Mouse (Mus musculus): ENCODE results near the gene Atp13a3. TPM values are rescaled to one million over a fixed set of nuclear protein-coding genes. Genes with fewer than 3 reads are reported as not detected.

Atp13a3 gene
- polyA plus RNA-seq, 1 experiment: 29.5 TPM

DNA sequence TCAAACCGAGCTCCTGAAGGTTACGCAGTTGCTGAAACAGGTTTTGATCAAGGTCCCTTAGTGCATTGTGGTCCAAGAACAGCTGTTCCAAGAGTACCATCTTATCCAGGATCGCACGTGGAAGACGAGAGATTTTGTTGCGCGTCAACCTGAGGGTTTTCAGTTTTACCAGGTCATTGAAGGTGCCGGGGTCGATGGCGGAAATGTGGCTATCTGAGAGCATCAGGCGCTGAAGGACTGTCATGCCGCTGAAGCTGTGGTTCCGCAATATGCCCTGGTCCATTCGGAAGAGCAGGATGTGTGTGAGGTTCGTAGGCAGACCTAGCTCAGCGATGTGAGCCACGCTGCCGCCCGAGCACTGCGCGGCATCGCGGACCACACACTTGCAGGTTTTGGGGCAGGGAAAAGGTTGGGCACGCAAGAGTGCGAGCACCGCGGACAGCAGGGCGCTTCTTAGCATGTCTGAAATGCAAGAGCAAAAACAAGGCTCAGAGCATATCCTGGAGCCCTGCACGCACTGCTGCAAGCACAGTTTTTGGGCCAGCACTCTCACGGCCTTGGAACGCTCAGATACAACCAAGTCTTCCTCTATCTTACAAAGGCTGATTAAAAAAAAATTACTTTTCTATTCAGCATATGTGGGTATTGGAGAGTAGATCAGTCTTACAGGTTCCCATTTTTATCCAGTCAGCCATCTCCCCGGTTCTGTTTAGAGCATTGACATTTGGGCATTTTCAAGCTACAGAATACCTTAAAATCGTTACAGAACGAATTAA lies 96.2 kb downstream of the Atp13a3 start:
- H3K4me1 ChIP-seq (ENCODE audit: control insufficient read depth, insufficient read depth, low read length): no peaks in the 10 kb centered on the region
- no peak overlapping the region for H3K27ac ChIP-seq (ENCODE audit: insufficient read depth, low read length)
- TF ChIP-seq CTCF (IDR thresholded peaks at IDR 0.05; ENCODE audit: extremely low read depth, insufficient read depth, low read length) (no peak), POLR2A (IDR thresholded peaks at IDR 0.05; ENCODE audit: extremely low read depth, insufficient read depth, low read length) (peak; percentile 11; the same call in 1 of the 2 replicates)
- H3K4me3 ChIP-seq (ENCODE audit: insufficient read depth, low read length): peak overlapping the region; percentile 29

GRCm38 (mm10) chr16:30308616-30309394 lies 97.0 kb downstream of the Atp13a3 start:
- TF ChIP-seq CTCF (IDR thresholded peaks at IDR 0.05; ENCODE audit: extremely low read depth, insufficient read depth, low read length): no peak
- TF ChIP-seq POLR2A (IDR thresholded peaks at IDR 0.05; ENCODE audit: extremely low read depth, insufficient read depth, low read length): peak; percentile 55

GRCm38 (mm10) chr16:30307961-30308615 lies 97.7 kb downstream of the Atp13a3 start:
- Histone ChIP-seq H3K27ac (ENCODE audit: insufficient read depth, low read length) (no peak overlapping the region), H3K4me3 (ENCODE audit: insufficient read depth, low read length) (peak overlapping the region; percentile 29), H3K4me1 (ENCODE audit: control insufficient read depth, insufficient read depth, low read length) (no peaks in the 10 kb centered on the region)
- TF ChIP-seq POLR2A (IDR thresholded peaks at IDR 0.05; ENCODE audit: extremely low read depth, insufficient read depth, low read length) (no peak), CTCF (IDR thresholded peaks at IDR 0.05; ENCODE audit: extremely low read depth, insufficient read depth, low read length) (no peak)

More at GRCm38 (mm10) chr16:30308616-30309394, 97.0 kb downstream of the Atp13a3 start:
- no peaks in the 10 kb centered on the region for H3K4me1 ChIP-seq (ENCODE audit: control insufficient read depth, insufficient read depth, low read length)
- H3K27ac ChIP-seq (ENCODE audit: insufficient read depth, low read length): no peak overlapping the region
- H3K4me3 ChIP-seq (ENCODE audit: insufficient read depth, low read length): peak overlapping the region; percentile 29

DNA sequence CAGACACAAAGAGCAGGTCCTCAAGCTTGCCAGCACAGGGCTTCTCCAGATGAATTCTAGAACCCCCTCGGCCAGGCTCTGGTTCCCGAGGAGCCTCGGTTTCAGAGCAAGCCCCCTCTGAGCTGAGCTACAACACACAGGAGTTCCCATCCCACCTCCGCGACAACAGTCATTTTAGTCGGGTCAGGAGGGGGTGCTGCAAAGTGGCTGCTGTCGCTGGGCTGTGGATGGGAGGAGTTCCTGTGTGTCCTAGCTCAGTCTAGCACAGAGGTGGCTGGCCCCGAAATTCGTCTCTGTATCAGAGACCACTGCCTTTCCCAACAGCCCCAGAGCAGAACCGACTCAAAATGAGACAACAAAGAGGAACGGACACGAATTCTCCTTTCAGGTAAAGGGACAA lies 98.5 kb downstream of the Atp13a3 start:
- no peaks in the 10 kb centered on the region for H3K4me1 ChIP-seq (ENCODE audit: control insufficient read depth, insufficient read depth, low read length)
- TF ChIP-seq POLR2A (IDR thresholded peaks at IDR 0.05; ENCODE audit: extremely low read depth, insufficient read depth, low read length) (no peak), CTCF (IDR thresholded peaks at IDR 0.05; ENCODE audit: extremely low read depth, insufficient read depth, low read length) (no peak)
- H3K4me3 ChIP-seq (ENCODE audit: insufficient read depth, low read length): no peak overlapping the region
- H3K27ac ChIP-seq (ENCODE audit: insufficient read depth, low read length): no peak overlapping the region

- TF ChIP-seq POLR2A (IDR thresholded peaks at IDR 0.05; ENCODE audit: extremely low read depth, insufficient read depth, low read length) (no peak), CTCF (IDR thresholded peaks at IDR 0.05; ENCODE audit: extremely low read depth, insufficient read depth, low read length) (no peak)
- Histone ChIP-seq H3K4me3 (ENCODE audit: insufficient read depth, low read length) (no peak overlapping the region), H3K4me1 (ENCODE audit: control insufficient read depth, insufficient read depth, low read length) (no peaks in the 10 kb centered on the region), H3K27ac (ENCODE audit: insufficient read depth, low read length) (no peak overlapping the region)
These were observed 99.7 kb downstream of the Atp13a3 start for GRCm38 (mm10) chr16:30306102-30306501.

- TF ChIP-seq POLR2A (IDR thresholded peaks at IDR 0.05; ENCODE audit: extremely low read depth, insufficient read depth, low read length): no peak
- TF ChIP-seq CTCF (IDR thresholded peaks at IDR 0.05; ENCODE audit: extremely low read depth, insufficient read depth, low read length): no peak
- Histone ChIP-seq H3K27ac (ENCODE audit: insufficient read depth, low read length) (no peak overlapping the region), H3K4me3 (ENCODE audit: insufficient read depth, low read length) (no peak overlapping the region), H3K4me1 (ENCODE audit: control insufficient read depth, insufficient read depth, low read length) (no peaks in the 10 kb centered on the region)
These were observed 101.5 kb downstream of the Atp13a3 start for GRCm38 (mm10) chr16:30304236-30304635.

GRCm38 (mm10) chr16:30303411-30303810 lies 102.4 kb downstream of the Atp13a3 start:
- no peak overlapping the region for H3K4me3 ChIP-seq (ENCODE audit: insufficient read depth, low read length)
- TF ChIP-seq CTCF (IDR thresholded peaks at IDR 0.05; ENCODE audit: extremely low read depth, insufficient read depth, low read length) (no peak), POLR2A (IDR thresholded peaks at IDR 0.05; ENCODE audit: extremely low read depth, insufficient read depth, low read length) (no peak)
- H3K4me1 ChIP-seq (ENCODE audit: control insufficient read depth, insufficient read depth, low read length): no peaks in the 10 kb centered on the region
- no peak overlapping the region for H3K27ac ChIP-seq (ENCODE audit: insufficient read depth, low read length)

DNA sequence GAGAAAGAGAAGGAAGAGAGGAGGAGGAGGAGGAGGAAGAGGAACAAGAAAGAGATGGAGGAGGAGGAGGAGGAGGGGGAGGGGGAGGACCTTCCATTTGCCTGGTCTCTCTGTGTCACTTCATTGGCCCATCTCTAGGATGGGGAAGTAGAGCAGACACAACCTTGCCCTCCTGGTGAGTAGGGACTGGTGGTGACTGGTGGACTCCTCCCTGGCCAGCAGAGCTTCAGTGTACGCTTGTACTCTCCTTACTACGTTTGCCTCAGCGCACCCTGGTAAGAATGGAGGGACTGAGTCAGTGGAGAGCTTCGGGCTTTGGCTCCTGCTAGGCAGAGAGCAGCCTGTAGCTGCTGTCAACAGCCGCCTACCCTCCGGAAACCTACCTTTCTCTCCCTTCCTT lies 103.1 kb downstream of the Atp13a3 start:
- no peaks in the 10 kb centered on the region for H3K4me1 ChIP-seq (ENCODE audit: control insufficient read depth, insufficient read depth, low read length)
- no peak overlapping the region for H3K4me3 ChIP-seq (ENCODE audit: insufficient read depth, low read length)
- no peak overlapping the region for H3K27ac ChIP-seq (ENCODE audit: insufficient read depth, low read length)
- TF ChIP-seq CTCF (IDR thresholded peaks at IDR 0.05; ENCODE audit: extremely low read depth, insufficient read depth, low read length): no peak

- H3K27ac ChIP-seq (ENCODE audit: insufficient read depth, low read length): no peak overlapping the region
- TF ChIP-seq POLR2A (IDR thresholded peaks at IDR 0.05; ENCODE audit: extremely low read depth, insufficient read depth, low read length) (no peak), CTCF (IDR thresholded peaks at IDR 0.05; ENCODE audit: extremely low read depth, insufficient read depth, low read length) (no peak)
These were observed 106.0 kb downstream of the Atp13a3 start for GRCm38 (mm10) chr16:30299711-30300277.

More at GRCm38 (mm10) chr16:30299711-30300277, 106.0 kb downstream of the Atp13a3 start:
- H3K4me3 ChIP-seq (ENCODE audit: insufficient read depth, low read length): no peak overlapping the region
- H3K4me1 ChIP-seq (ENCODE audit: control insufficient read depth, insufficient read depth, low read length): no peaks in the 10 kb centered on the region
